Mouse (Mus musculus) limb, embryonic 12.5 days (tissue): Measurements from ENCODE around the gene Capza1. TPM values are rescaled to one million over a fixed set of nuclear protein-coding genes. Genes with fewer than 3 reads are reported as not detected.

ENCODE experiments used
- ATAC-seq: fragments of 200-750 bp; cut with Nextera tagmentation; 2 replicates; pipeline ENCODE4 v1.8.0; 2017; ENCODE audit warnings: low read depth, moderate TSS enrichment; ENCODE audit not compliant: insufficient number of reproducible peaks, insufficient read depth, low FRiP score, low TSS enrichment
- H3K27ac ChIP-seq: fragments of 300-500 bp; sonication (generic); 2 replicates; pipeline ENCODE4 v1.5.1; 2016; ENCODE audit warnings: mild to moderate bottlenecking, moderate library complexity
- H3K27me3 ChIP-seq: fragments of 300-500 bp; sonication (generic); 2 replicates; pipeline ENCODE4 v1.6.1; 2016; ENCODE audit warnings: mild to moderate bottlenecking, moderate library complexity
- H3K36me3 ChIP-seq: fragments of 300-500 bp; sonication (generic); 2 replicates; pipeline ENCODE4 v1.6.1; 2016; ENCODE audit warnings: mild to moderate bottlenecking, moderate library complexity
- H3K4me1 ChIP-seq: fragments of 300-500 bp; sonication (generic); replicated peaks from 2 replicates; pipeline ENCODE4 v1.6.1; 2016
- H3K4me2 ChIP-seq: fragments of 300-500 bp; sonication (generic); 2 replicates; pipeline ENCODE4 v1.6.1; 2016; ENCODE audit warnings: mild to moderate bottlenecking, moderate library complexity
- H3K4me3 ChIP-seq: fragments of 300-500 bp; sonication (generic); replicated peaks from 2 replicates; pipeline ENCODE4 v1.5.1; 2016; ENCODE audit warnings: mild to moderate bottlenecking
- H3K9ac ChIP-seq: fragments of 300-500 bp; sonication (generic); replicated peaks from 2 replicates; pipeline ENCODE4 v1.6.1; 2016; ENCODE audit warnings: mild to moderate bottlenecking, moderate library complexity
- H3K9me3 ChIP-seq: fragments of 300-500 bp; sonication (generic); 2 replicates; pipeline ENCODE4 v1.6.1; 2016; ENCODE audit warnings: mild to moderate bottlenecking, moderate library complexity
- WGBS: fragments of 180-500 bp; shearing (Covaris S2); methylation state at CpG from one replicate; pipeline ENCODE4 v1.1.7; 2016; 5-methylcytosine and 5-hydroxymethylcytosine counted together
- polyA plus RNA-seq: library from polyadenylated mRNA; unstranded; fragments of >200 nt; fragmentation: Nextera tagmentation; extraction: Ambion mirVana; gene quantifications from 2 replicates; pipeline ENCODE4 v1.2.1, GENCODE M21; 2016

Gene Capza1
- polyA plus RNA-seq, 1 experiment from 2014 or later: 183 TPM

- Histone ChIP-seq H3K36me3 (peaks cover 17% of the 10 kb centered on the region), H3K27ac (peak within 1 kb of the TSS; percentile 93), H3K27me3 (peaks cover 30% of the 10 kb centered on the region), H3K4me1 (peaks cover 38% of the 10 kb centered on the region), H3K9ac (peak within 1 kb of the TSS; percentile 72), H3K4me2 (peak within 1 kb of the TSS; percentile 92), H3K4me3 (peak within 1 kb of the TSS; percentile 66), H3K9me3 (no peaks in the 10 kb centered on the region)
- ATAC-seq: no peak
- 34% methylated on average over 3 of the region's 3 CpGs for WGBS
Measured at GRCm38 (mm10) chr3:104788075-104788474, 76.2 kb downstream of the Capza1 start, which contains the start of gene Rhoc. Gene Rhoc, plus strand, starts transcription at chr3:104788375.

GRCm38 (mm10) chr3:104785284-104785683, 79.0 kb downstream of the Capza1 start:
- Histone ChIP-seq H3K36me3 (no peaks in the 10 kb centered on the region), H3K4me2 (no peak overlapping the region), H3K9ac (no peak overlapping the region), H3K27ac (no peak overlapping the region), H3K9me3 (no peaks in the 10 kb centered on the region), H3K4me1 (peaks cover 26% of the 10 kb centered on the region), H3K27me3 (peaks cover 58% of the 10 kb centered on the region), H3K4me3 (no peak overlapping the region)
- no peak for ATAC-seq
- WGBS: 88% methylated on average over 6 of the region's 6 CpGs

GRCm38 (mm10) chr3:104783971-104784500, 80.3 kb downstream of the Capza1 start:
- 40% methylated on average over 14 of the region's 14 CpGs for WGBS
- no peak overlapping the region for H3K27ac ChIP-seq
- H3K4me3 ChIP-seq: no peak overlapping the region
- 0 out of 2 replicates have a peak overlapping the region, but pooled peaks have one; percentile 1 for H3K9ac ChIP-seq
- H3K4me1 ChIP-seq: peaks cover 19% of the 10 kb centered on the region
- no peak for ATAC-seq
- no peaks in the 10 kb centered on the region for H3K36me3 ChIP-seq
- H3K4me2 ChIP-seq: no peak overlapping the region
- no peaks in the 10 kb centered on the region for H3K9me3 ChIP-seq
- H3K27me3 ChIP-seq: peaks cover 68% of the 10 kb centered on the region

- no peaks in the 10 kb centered on the region for H3K9me3 ChIP-seq
- no peak overlapping the region for H3K27ac ChIP-seq
- ATAC-seq: no peak
- WGBS: 14% methylated on average over 12 of the region's 12 CpGs
- H3K36me3 ChIP-seq: no peaks in the 10 kb centered on the region
- H3K9ac ChIP-seq: no peak overlapping the region
- peak overlapping the region; percentile 52 for H3K4me3 ChIP-seq
- H3K4me1 ChIP-seq: peaks cover 16% of the 10 kb centered on the region
- peak overlapping the region; percentile 97 for H3K4me2 ChIP-seq
- H3K27me3 ChIP-seq: peaks cover 86% of the 10 kb centered on the region
Measured at GRCm38 (mm10) chr3:104782061-104782681, 82.1 kb downstream of the Capza1 start.

- no peak within 1 kb of the TSS for H3K27ac ChIP-seq
- peak within 1 kb of the TSS; percentile 97 for H3K4me2 ChIP-seq
- H3K27me3 ChIP-seq: peaks cover 93% of the 10 kb centered on the region
- H3K36me3 ChIP-seq: no peaks in the 10 kb centered on the region
- WGBS: under 1% methylated on average over 26 of the region's 26 CpGs
- H3K9ac ChIP-seq: peak within 1 kb of the TSS; percentile 9; the same call in 1 of the 2 replicates
- peaks cover 16% of the 10 kb centered on the region for H3K4me1 ChIP-seq
- H3K9me3 ChIP-seq: no peaks in the 10 kb centered on the region
- peak within 1 kb of the TSS; percentile 52 for H3K4me3 ChIP-seq
- ATAC-seq: no peak
Measured at GRCm38 (mm10) chr3:104781471-104781903, 82.8 kb downstream of the Capza1 start, which contains the start of gene Fam19a3. Gene Fam19a3, minus strand, starts transcription at chr3:104781840.

- peak within 1 kb of the TSS; percentile 9; the same call in 1 of the 2 replicates for H3K9ac ChIP-seq
- peaks cover 16% of the 10 kb centered on the region for H3K4me1 ChIP-seq
- H3K27me3 ChIP-seq: peaks cover 97% of the 10 kb centered on the region
- H3K27ac ChIP-seq: no peak within 1 kb of the TSS
- ATAC-seq: peak; percentile 60
- H3K4me3 ChIP-seq: peak within 1 kb of the TSS; percentile 52
- H3K9me3 ChIP-seq: no peaks in the 10 kb centered on the region
- WGBS: under 1% methylated on average over 56 of the region's 56 CpGs
- H3K4me2 ChIP-seq: peak within 1 kb of the TSS; percentile 97
- H3K36me3 ChIP-seq: no peaks in the 10 kb centered on the region
Measured at GRCm38 (mm10) chr3:104780561-104781420, 83.5 kb downstream of the Capza1 start, which contains the start of gene Ppm1j. Gene Ppm1j, plus strand, starts transcription at chr3:104781056.

GRCm38 (mm10) chr3:104779949-104780348, 84.4 kb downstream of the Capza1 start:
- no peak overlapping the region for H3K9ac ChIP-seq
- H3K36me3 ChIP-seq: no peaks in the 10 kb centered on the region
- no peaks in the 10 kb centered on the region for H3K9me3 ChIP-seq
- H3K4me3 ChIP-seq: no peak overlapping the region
- WGBS: under 1% methylated on average over 7 of the region's 7 CpGs
- H3K4me1 ChIP-seq: peaks cover 16% of the 10 kb centered on the region
- ATAC-seq: no peak
- peaks cover 93% of the 10 kb centered on the region for H3K27me3 ChIP-seq
- H3K4me2 ChIP-seq: no peak overlapping the region
- H3K27ac ChIP-seq: no peak overlapping the region

- H3K27ac ChIP-seq: no peak overlapping the region
- H3K4me2 ChIP-seq: peak overlapping the region; percentile 68
- H3K36me3 ChIP-seq: no peaks in the 10 kb centered on the region
- H3K9me3 ChIP-seq: no peaks in the 10 kb centered on the region
- H3K4me1 ChIP-seq: peaks cover 32% of the 10 kb centered on the region
- H3K27me3 ChIP-seq: peaks cover 67% of the 10 kb centered on the region
- peak; percentile 5; the same call in 1 of the 2 replicates for ATAC-seq
- peak overlapping the region; percentile 24 for H3K9ac ChIP-seq
- under 1% methylated on average over 20 of the region's 20 CpGs for WGBS
- peak overlapping the region; percentile 42 for H3K4me3 ChIP-seq
Measured at GRCm38 (mm10) chr3:104777342-104777741, 87.0 kb downstream of the Capza1 start.

- peaks cover 45% of the 10 kb centered on the region for H3K4me1 ChIP-seq
- no peak overlapping the region for H3K4me2 ChIP-seq
- H3K36me3 ChIP-seq: no peaks in the 10 kb centered on the region
- no peak overlapping the region for H3K9ac ChIP-seq
- H3K27me3 ChIP-seq: peaks cover 31% of the 10 kb centered on the region
- WGBS: 64% methylated on average over 7 of the region's 7 CpGs
- H3K9me3 ChIP-seq: no peaks in the 10 kb centered on the region
- H3K4me3 ChIP-seq: no peak overlapping the region
- peak overlapping the region; percentile 45; the same call in 1 of the 2 replicates for H3K27ac ChIP-seq
- ATAC-seq: no peak
Measured at GRCm38 (mm10) chr3:104773301-104773700, 91.0 kb downstream of the Capza1 start.
